Mouse (Mus musculus) olfactory bulb, adult 2 months (tissue): ENCODE results near the gene Ptprg. TPM values are rescaled to one million over a fixed set of nuclear protein-coding genes. Genes with fewer than 3 reads are reported as not detected.
"Not testable (repeated sequence)": the region's sequence is repeated elsewhere in the genome, so short reads cannot be mapped to it uniquely, and the experiment has no call there.

Experiments used
- H3K27ac ChIP-seq: fragments of 200-500 bp; 2 replicates; pipeline ENCODE4 v1.5.1; 2012; ENCODE audit warnings: low read depth, low read length; ENCODE audit not compliant: insufficient read depth
- H3K4me1 ChIP-seq: fragments of 200-500 bp; 2 replicates; pipeline ENCODE4 v1.6.1; 2012; ENCODE audit warnings: low read length; ENCODE audit not compliant: control insufficient read depth, insufficient read depth
- H3K4me3 ChIP-seq: fragments of 200-500 bp; 2 replicates; pipeline ENCODE4 v1.5.1; 2012; ENCODE audit warnings: mild to moderate bottlenecking, low read depth, low read length, moderate library complexity; ENCODE audit not compliant: insufficient read depth
- CTCF ChIP-seq: fragments of 200-500 bp; IDR thresholded peaks from 2 replicates; pipeline ENCODE4 v1.5.1; 2012; ENCODE audit warnings: low read depth, mild to moderate bottlenecking, low read length, moderate library complexity; ENCODE audit not compliant: insufficient read depth
- POLR2A ChIP-seq: fragments of 200-500 bp; IDR thresholded peaks from 2 replicates; pipeline ENCODE4 v1.6.1; 2012; ENCODE audit warnings: mild to moderate bottlenecking, low read depth, low read length, moderate library complexity; ENCODE audit not compliant: insufficient read depth
- WGBS: fragments of 180-500 bp; shearing (Covaris S2); methylation state at CpG from one replicate; pipeline ENCODE4 v1.1.7; 2018; 5-methylcytosine and 5-hydroxymethylcytosine counted together
- polyA plus RNA-seq: library from polyadenylated mRNA; stranded (reverse); fragments of >200 nt; gene quantifications from 2 replicates; pipeline ENCODE4 v1.2.4, GENCODE M21; 2012; ENCODE audit warnings: low replicate concordance; ENCODE audit not compliant: missing spikeins, insufficient read depth, insufficient read length

Ptprg gene
- polyA plus RNA-seq, 1 experiment: not detected

GRCm38 (mm10) chr14:11802355-11803035, 249.2 kb downstream of the Ptprg start:
- H3K27ac ChIP-seq: no peak overlapping the region
- no peak for TF ChIP-seq CTCF
- TF ChIP-seq POLR2A: no peak
- H3K4me1 ChIP-seq: no peaks in the 10 kb centered on the region
- WGBS: 92% methylated on average over 4 of the region's 4 CpGs
- no peak overlapping the region for H3K4me3 ChIP-seq

GRCm38 (mm10) chr14:11806674-11807073, 253.3 kb downstream of the Ptprg start:
- Histone ChIP-seq H3K4me1 (peaks cover 4% of the 10 kb centered on the region; the same call in 1 of the 2 replicates), H3K4me3 (no peak overlapping the region), H3K27ac (no peak overlapping the region)
- WGBS: 57% methylated on average over 5 of the region's 5 CpGs
- TF ChIP-seq CTCF (no peak), POLR2A (no peak)

- Histone ChIP-seq H3K27ac (no peak overlapping the region), H3K4me3 (no peak overlapping the region), H3K4me1 (peaks cover 4% of the 10 kb centered on the region; the same call in 1 of the 2 replicates)
- 90% methylated on average over 4 of the region's 4 CpGs for WGBS
- no peak for TF ChIP-seq CTCF
- no peak for TF ChIP-seq POLR2A
These were observed 254.1 kb downstream of the Ptprg start for GRCm38 (mm10) chr14:11807465-11807864.

- 71% methylated on average over 7 of the region's 7 CpGs for WGBS
- peaks cover 4% of the 10 kb centered on the region; the same call in 1 of the 2 replicates for H3K4me1 ChIP-seq
- no peak overlapping the region for H3K4me3 ChIP-seq
- no peak overlapping the region for H3K27ac ChIP-seq
- TF ChIP-seq POLR2A: no peak
- TF ChIP-seq CTCF: no peak
These were observed 257.9 kb downstream of the Ptprg start for GRCm38 (mm10) chr14:11811142-11811761.

GRCm38 (mm10) chr14:11812291-11812690, 259.0 kb downstream of the Ptprg start:
- TF ChIP-seq CTCF (no peak), POLR2A (no peak)
- Histone ChIP-seq H3K27ac (no peak overlapping the region), H3K4me3 (no peak overlapping the region), H3K4me1 (peaks cover 4% of the 10 kb centered on the region; the same call in 1 of the 2 replicates)
- 96% methylated on average over 7 of the region's 7 CpGs for WGBS

- 79% methylated on average over 4 of the region's 4 CpGs for WGBS
- H3K27ac ChIP-seq, H3K4me1 ChIP-seq, H3K4me3 ChIP-seq: not testable (repeated sequence)
These were observed 261.5 kb downstream of the Ptprg start for GRCm38 (mm10) chr14:11814811-11815210.

- Histone ChIP-seq H3K4me1 (no peaks in the 10 kb centered on the region; the same call in 1 of the 2 replicates), H3K27ac (no peak overlapping the region), H3K4me3 (no peak overlapping the region)
- no peak for TF ChIP-seq CTCF
- 85% methylated on average over 6 of the region's 6 CpGs for WGBS
These were observed 263.9 kb downstream of the Ptprg start for GRCm38 (mm10) chr14:11817236-11817635.

GRCm38 (mm10) chr14:11818054-11818453, 264.7 kb downstream of the Ptprg start:
- 95% methylated on average over 3 of the region's 3 CpGs for WGBS
- Histone ChIP-seq H3K4me3 (no peak overlapping the region), H3K27ac (no peak overlapping the region), H3K4me1 (no peaks in the 10 kb centered on the region; the same call in 1 of the 2 replicates)
- TF ChIP-seq POLR2A (no peak), CTCF (no peak)

GRCm38 (mm10) chr14:11818721-11819120, 265.4 kb downstream of the Ptprg start:
- TF ChIP-seq POLR2A (no peak), CTCF (no peak)
- 95% methylated on average over 8 of the region's 8 CpGs for WGBS
- Histone ChIP-seq H3K4me1 (peaks cover under 1% of the 10 kb centered on the region; the same call in 1 of the 2 replicates), H3K4me3 (no peak overlapping the region), H3K27ac (no peak overlapping the region)

- H3K4me3 ChIP-seq: no peak overlapping the region
These were observed 266.0 kb downstream of the Ptprg start for GRCm38 (mm10) chr14:11819326-11819725.

More at GRCm38 (mm10) chr14:11819326-11819725, 266.0 kb downstream of the Ptprg start:
- Histone ChIP-seq H3K4me1 (peaks cover 4% of the 10 kb centered on the region; the same call in 1 of the 2 replicates), H3K27ac (no peak overlapping the region)
- no peak for TF ChIP-seq CTCF
- no peak for TF ChIP-seq POLR2A
- WGBS: 96% methylated on average over 2 of the region's 2 CpGs
